Mouse (Mus musculus) limb, embryonic 10.5 days (tissue): ENCODE data around the gene Smdt1. TPM values are rescaled to one million over a fixed set of nuclear protein-coding genes. Genes with fewer than 3 reads are reported as not detected.

Experiments used
- DNase-seq: peaks from one replicate; pipeline ENCODE4 v3.0.0-alpha.2; 2017; ENCODE audit warnings: low spot score
- H3K27ac ChIP-seq: fragments of 300-500 bp; sonication (generic); 2 replicates; pipeline ENCODE4 v1.5.1; 2016; ENCODE audit warnings: mild to moderate bottlenecking
- H3K27me3 ChIP-seq: fragments of 300-500 bp; sonication (generic); 2 replicates; pipeline ENCODE4 v1.6.1; 2016; ENCODE audit warnings: low read depth, mild to moderate bottlenecking; ENCODE audit not compliant: poor library complexity, severe bottlenecking
- H3K36me3 ChIP-seq: fragments of 300-500 bp; sonication (generic); 2 replicates; pipeline ENCODE4 v1.6.1; 2016; ENCODE audit warnings: mild to moderate bottlenecking, moderate library complexity
- H3K4me1 ChIP-seq: fragments of 300-500 bp; sonication (generic); 2 replicates; pipeline ENCODE4 v1.6.1; 2016
- H3K4me3 ChIP-seq: fragments of 300-500 bp; sonication (generic); 2 replicates; pipeline ENCODE4 v1.5.1; 2016; ENCODE audit warnings: mild to moderate bottlenecking, moderate library complexity
- H3K9me3 ChIP-seq: fragments of 300-500 bp; sonication (generic); replicated peaks from 2 replicates; pipeline ENCODE4 v1.6.1; 2016; ENCODE audit warnings: mild to moderate bottlenecking
- WGBS: fragments of 180-500 bp; shearing (Covaris S2); methylation state at CpG from one replicate; pipeline ENCODE4 v1.1.7; 2016; 5-methylcytosine and 5-hydroxymethylcytosine counted together
- polyA plus RNA-seq: library from polyadenylated mRNA; unstranded; fragments of >200 nt; fragmentation: Nextera tagmentation; extraction: Ambion mirVana; gene quantifications from 2 replicates; pipeline ENCODE4 v1.2.1, GENCODE M21; 2016

The Smdt1 gene
- polyA plus RNA-seq, 1 experiment from 2014 or later, result 211 TPM

GRCm38 (mm10) chr15:82336629-82337028 is 2.1 kb upstream of the Smdt1 start:
- Histone ChIP-seq H3K4me1 (peaks cover 47% of the 10 kb centered on the region), H3K27me3 (peaks cover 19% of the 10 kb centered on the region), H3K9me3 (no peaks in the 10 kb centered on the region), H3K4me3 (peak overlapping the region; percentile 11; the same call in 1 of the 2 replicates), H3K36me3 (peaks cover 36% of the 10 kb centered on the region), H3K27ac (peak overlapping the region; percentile 8)
- no peak for DNase-seq
- WGBS, result 78% methylated on average over 12 of the region's 12 CpGs

- H3K4me3 ChIP-seq, result peak overlapping the region; percentile 67
- H3K9me3 ChIP-seq, result no peaks in the 10 kb centered on the region
- no peak for DNase-seq
- WGBS, result 64% methylated on average over 4 of the region's 4 CpGs
- peaks cover 54% of the 10 kb centered on the region for H3K4me1 ChIP-seq
- H3K27ac ChIP-seq, result peak overlapping the region; percentile 85; the same call in 1 of the 2 replicates
- peaks cover 26% of the 10 kb centered on the region for H3K27me3 ChIP-seq
- H3K36me3 ChIP-seq, result peaks cover 29% of the 10 kb centered on the region
Measured at GRCm38 (mm10) chr15:82337875-82338274, 884 bp upstream of the Smdt1 start.

GRCm38 (mm10) chr15:82339150-82339549 is 391 bp downstream of the Smdt1 start:
- Histone ChIP-seq H3K4me3 (peak overlapping the region; percentile 67), H3K27ac (peak overlapping the region; percentile 85), H3K27me3 (peaks cover 26% of the 10 kb centered on the region), H3K4me1 (peaks cover 54% of the 10 kb centered on the region), H3K36me3 (peaks cover 25% of the 10 kb centered on the region), H3K9me3 (no peaks in the 10 kb centered on the region)
- no peak for DNase-seq
- WGBS, result 63% methylated on average over 10 of the region's 10 CpGs

GRCm38 (mm10) chr15:82339634-82340254 is 985 bp downstream of the Smdt1 start:
- peaks cover 54% of the 10 kb centered on the region for H3K4me1 ChIP-seq
- no peak overlapping the region for H3K27ac ChIP-seq
- peaks cover 26% of the 10 kb centered on the region for H3K27me3 ChIP-seq
- DNase-seq, result no peak
- H3K4me3 ChIP-seq, result no peak overlapping the region
- no peaks in the 10 kb centered on the region for H3K9me3 ChIP-seq
- H3K36me3 ChIP-seq, result peaks cover 19% of the 10 kb centered on the region
- 71% methylated on average over 8 of the region's 8 CpGs for WGBS

- Histone ChIP-seq H3K4me3 (peak overlapping the region; percentile 58), H3K27me3 (peaks cover 26% of the 10 kb centered on the region), H3K9me3 (no peaks in the 10 kb centered on the region), H3K27ac (peak overlapping the region; percentile 90), H3K4me1 (peaks cover 53% of the 10 kb centered on the region), H3K36me3 (peaks cover 12% of the 10 kb centered on the region)
- WGBS, result 35% methylated on average over 21 of the region's 21 CpGs
- DNase-seq, result no peak
Measured at GRCm38 (mm10) chr15:82340414-82341035, 1.8 kb downstream of the Smdt1 start.

GRCm38 (mm10) chr15:82341036-82341501 is 2.3 kb downstream of the Smdt1 start:
- WGBS, result 2% methylated on average over 40 of the region's 40 CpGs
- H3K36me3 ChIP-seq, result peaks cover 6% of the 10 kb centered on the region
- peak overlapping the region; percentile 58 for H3K4me3 ChIP-seq
- H3K4me1 ChIP-seq, result peaks cover 47% of the 10 kb centered on the region
- peak overlapping the region; percentile 90 for H3K27ac ChIP-seq
- peaks cover 26% of the 10 kb centered on the region for H3K27me3 ChIP-seq
- peak; percentile 65 for DNase-seq
- no peaks in the 10 kb centered on the region for H3K9me3 ChIP-seq

GRCm38 (mm10) chr15:82341675-82342542 is 3.1 kb downstream of the Smdt1 start:
- no peaks in the 10 kb centered on the region for H3K9me3 ChIP-seq
- no peaks in the 10 kb centered on the region for H3K36me3 ChIP-seq
- no peak for DNase-seq
- peaks cover 26% of the 10 kb centered on the region for H3K27me3 ChIP-seq
- peak overlapping the region; percentile 58 for H3K4me3 ChIP-seq
- peak overlapping the region; percentile 90 for H3K27ac ChIP-seq
- H3K4me1 ChIP-seq, result peaks cover 45% of the 10 kb centered on the region
- WGBS, result 66% methylated on average over 15 of the region's 15 CpGs

- DNase-seq, result no peak
- no peak overlapping the region for H3K4me3 ChIP-seq
- H3K27ac ChIP-seq, result 0 out of 2 replicates have a peak overlapping the region, but pooled peaks have one; percentile 90
Measured at GRCm38 (mm10) chr15:82342543-82342935, 3.8 kb downstream of the Smdt1 start.

GRCm38 (mm10) chr15:82343368-82344287 is 4.9 kb downstream of the Smdt1 start:
- Histone ChIP-seq H3K27ac (0 out of 2 replicates have a peak overlapping the region, but pooled peaks have one; percentile 20), H3K9me3 (no peaks in the 10 kb centered on the region), H3K27me3 (peaks cover 26% of the 10 kb centered on the region), H3K4me1 (peaks cover 31% of the 10 kb centered on the region), H3K36me3 (peaks cover 13% of the 10 kb centered on the region), H3K4me3 (no peak overlapping the region)
- 91% methylated on average over 27 of the region's 27 CpGs for WGBS
- DNase-seq, result no peak

More at GRCm38 (mm10) chr15:82342543-82342935, 3.8 kb downstream of the Smdt1 start:
- Histone ChIP-seq H3K4me1 (peaks cover 42% of the 10 kb centered on the region), H3K9me3 (no peaks in the 10 kb centered on the region), H3K27me3 (peaks cover 26% of the 10 kb centered on the region), H3K36me3 (peaks cover 2% of the 10 kb centered on the region; the same call in 1 of the 2 replicates)
- 76% methylated on average over 5 of the region's 5 CpGs for WGBS

- DNase-seq, result no peak
- peaks cover 19% of the 10 kb centered on the region for H3K27me3 ChIP-seq
- peaks cover 26% of the 10 kb centered on the region for H3K4me1 ChIP-seq
- 87% methylated on average over 6 of the region's 6 CpGs for WGBS
- H3K4me3 ChIP-seq, result no peak overlapping the region
- peaks cover 26% of the 10 kb centered on the region for H3K36me3 ChIP-seq
- H3K27ac ChIP-seq, result 0 out of 2 replicates have a peak overlapping the region, but pooled peaks have one; percentile 19
- no peaks in the 10 kb centered on the region for H3K9me3 ChIP-seq
Measured at GRCm38 (mm10) chr15:82344971-82345370, 6.2 kb downstream of the Smdt1 start.

- Histone ChIP-seq H3K4me1 (peaks cover 23% of the 10 kb centered on the region), H3K36me3 (peaks cover 36% of the 10 kb centered on the region), H3K27me3 (peaks cover 10% of the 10 kb centered on the region), H3K4me3 (peak overlapping the region; percentile 85), H3K27ac (peak overlapping the region; percentile 94), H3K9me3 (no peaks in the 10 kb centered on the region)
- DNase-seq, result peak; percentile 97
- under 1% methylated on average over 51 of the region's 51 CpGs for WGBS
Measured at GRCm38 (mm10) chr15:82345820-82346470, 7.2 kb downstream of the Smdt1 start.
